Mouse (Mus musculus): ENCODE results near the gene Il6st. TPM values are rescaled to one million over a fixed set of nuclear protein-coding genes. Genes with fewer than 3 reads are reported as not detected.
"Not testable (repeated sequence)": the region's sequence is repeated elsewhere in the genome, so short reads cannot be mapped to it uniquely, and the experiment has no call there.

The Il6st gene
- total RNA-seq (2021): 10 to 100 TPM; 82.2 to 89.1 TPM
- long read RNA-seq, experiment 1, full-length matches to known transcripts: 19 of 29 reads
- long read RNA-seq, experiment 1, partial matches to known transcripts: 1 of 29 reads
- long read RNA-seq, experiment 1, other reads (novel, unspliced or antisense): 9 of 29 reads
- long read RNA-seq, experiment 2, full-length matches to known transcripts: 10 of 17 reads
- long read RNA-seq, experiment 2, partial matches to known transcripts: 3 of 17 reads
- long read RNA-seq, experiment 2, other reads (novel, unspliced or antisense): 4 of 17 reads

DNA sequence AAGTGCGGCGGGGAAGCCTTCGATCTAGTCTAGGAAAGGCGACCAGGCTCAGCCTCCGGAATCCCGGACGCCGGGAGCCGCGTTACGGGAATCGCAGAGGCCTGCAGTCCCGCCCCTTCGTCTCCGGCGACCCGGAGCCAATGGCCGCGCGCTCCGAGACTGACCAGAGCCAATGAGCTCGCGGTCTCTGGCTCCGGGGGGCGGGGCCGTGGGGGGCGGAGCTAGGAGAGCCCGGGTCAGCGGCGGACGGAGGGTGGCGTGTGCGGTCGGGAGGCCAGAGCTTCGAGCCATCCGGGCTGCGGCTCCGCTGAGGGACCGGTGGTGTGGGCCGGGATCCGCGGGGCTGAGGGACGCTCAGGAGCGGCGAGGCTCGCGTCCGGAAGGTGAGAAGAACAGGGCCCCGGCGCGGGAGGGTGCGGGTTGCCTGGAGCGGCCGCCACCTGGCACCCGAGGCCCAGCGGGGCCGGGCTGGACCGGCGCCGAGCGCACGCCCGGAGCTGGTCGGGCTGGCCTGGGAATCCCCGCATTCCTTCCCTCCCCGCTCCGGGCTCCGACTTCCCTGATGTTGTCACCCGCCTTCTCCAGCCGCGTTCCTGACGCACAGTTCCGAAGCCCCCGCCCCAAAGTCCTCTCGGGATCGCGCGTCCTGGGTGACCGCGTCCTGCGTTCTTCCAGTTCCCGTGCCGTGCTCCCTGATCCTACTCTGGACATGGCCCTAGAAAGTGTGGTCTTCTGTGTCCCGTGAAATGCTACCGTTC, at the start of gene Il6st:
Il6st (plus strand) TSS at position 203 of the 758 bp plus-strand sequence.
- intact Hi-C loops (cut with DNase I): loop anchor here (5.0 kb wide), 1 partner anchor 157 kb away; no protein-coding TSS in a partner anchor
- peak; percentile 93 to 95 for DNase-seq (ENCODE audit: low spot score in 2 of 2)

DNA sequence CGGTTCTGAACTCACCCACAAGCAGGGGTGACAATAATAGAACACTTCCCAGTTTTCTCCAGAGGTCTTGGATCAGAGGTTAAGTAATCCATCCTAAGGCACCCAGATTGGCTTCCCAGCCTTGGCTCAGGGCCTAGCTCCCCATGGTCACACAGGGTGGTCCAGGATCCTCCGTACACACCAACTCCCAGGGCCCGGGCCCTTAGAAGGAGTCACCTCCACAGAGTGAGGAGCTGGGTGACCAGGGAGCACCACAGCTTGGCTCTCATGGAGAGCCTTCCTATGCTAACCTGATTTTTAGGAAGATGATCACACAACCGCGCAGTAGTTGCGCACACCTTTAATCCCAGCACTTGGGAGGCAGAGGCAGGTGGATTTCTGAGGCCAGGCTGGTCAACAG, 48.0 kb upstream of the Il6st start:
- no peak for DNase-seq (ENCODE audit: low spot score in 2 of 2)
- intact Hi-C loops (cut with DNase I): no loop called here

DNA sequence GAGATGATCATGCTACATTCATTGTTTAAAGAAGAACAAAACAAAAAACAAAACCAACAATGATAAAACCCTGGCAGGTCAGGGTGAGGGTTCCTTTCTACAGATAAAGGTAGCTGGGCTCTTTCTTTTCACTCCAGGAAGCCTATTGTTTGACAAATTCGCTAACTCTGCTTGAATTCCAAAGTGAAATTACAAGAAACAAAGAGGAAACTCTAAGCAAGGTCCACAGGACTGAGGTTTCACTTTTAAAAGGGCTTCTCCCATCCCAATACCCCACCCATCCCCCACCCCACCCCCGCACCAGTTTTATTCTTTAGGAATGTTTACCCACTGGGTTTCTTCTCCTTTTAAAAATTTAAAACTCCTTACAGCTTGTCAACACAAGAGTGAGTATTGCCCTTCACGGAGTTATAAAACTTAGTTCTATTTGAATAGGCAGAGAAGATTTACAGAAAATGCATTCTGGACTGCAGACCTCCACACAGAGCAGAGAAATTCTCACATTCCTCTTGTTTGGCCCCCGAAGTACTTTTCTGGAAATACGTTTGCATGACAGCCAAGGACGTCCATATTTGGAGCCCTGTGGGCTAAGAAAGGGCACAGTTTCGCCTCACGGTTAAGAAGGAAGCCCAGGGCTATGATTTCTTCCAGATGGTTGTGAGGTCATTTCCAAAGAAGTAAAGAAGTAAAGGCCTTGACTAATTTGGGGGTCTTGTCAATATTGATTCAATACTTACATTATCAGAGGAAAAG, 47.3 kb upstream of the Il6st start:
- DNase-seq (ENCODE audit: low spot score in 2 of 2): no peak
- intact Hi-C loops (cut with DNase I): no loop called here

DNA sequence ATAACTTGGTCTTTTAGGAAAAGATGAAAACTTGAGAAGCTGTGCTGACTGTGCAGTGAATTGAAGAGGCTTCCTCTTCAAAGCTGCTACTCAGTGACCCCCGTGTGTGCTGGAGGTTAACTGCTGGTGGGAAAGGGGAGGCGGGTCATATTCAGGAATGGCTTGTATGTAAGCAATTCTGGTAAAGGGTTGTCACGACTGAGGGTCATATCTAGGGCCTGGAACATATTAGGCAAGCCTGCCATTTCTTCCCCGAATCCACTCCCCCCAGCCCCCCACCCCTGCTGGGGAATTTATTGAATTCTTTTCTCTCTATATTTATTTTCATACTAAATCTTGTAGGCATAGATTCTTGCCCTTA, 46.7 kb upstream of the Il6st start:
- intact Hi-C loops (cut with DNase I): no loop called here
- DNase-seq (ENCODE audit: low spot score in 2 of 2): no peak

DNA sequence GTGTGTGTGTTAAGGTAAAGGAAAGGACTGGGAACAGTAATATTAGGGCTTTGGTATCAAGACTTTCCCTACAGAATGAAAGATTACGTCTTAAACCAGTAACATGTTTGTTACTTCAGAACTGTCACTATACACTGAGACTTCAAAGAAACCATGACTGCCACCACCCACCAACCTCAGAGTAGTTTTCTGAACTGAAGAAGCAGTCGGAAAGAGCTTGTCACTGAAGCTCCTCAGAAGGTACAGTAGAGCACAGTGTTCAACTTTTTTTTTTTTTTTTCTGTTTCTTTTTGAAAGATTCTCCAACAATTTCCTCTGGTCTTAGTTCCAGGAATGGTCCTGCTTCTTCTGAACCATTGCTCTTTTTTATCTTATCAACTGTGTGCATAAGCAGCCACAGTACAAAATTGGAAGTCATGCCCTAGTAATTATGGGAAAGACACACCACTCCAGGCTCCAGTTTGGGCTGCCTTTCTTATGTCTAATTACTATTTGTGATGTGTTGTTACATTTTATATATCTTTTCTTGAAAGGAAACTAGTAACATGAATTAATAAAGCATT, 45.9 kb upstream of the Il6st start:
- intact Hi-C loops (cut with DNase I): no loop called here
- DNase-seq (ENCODE audit: low spot score in 2 of 2): no peak

DNA sequence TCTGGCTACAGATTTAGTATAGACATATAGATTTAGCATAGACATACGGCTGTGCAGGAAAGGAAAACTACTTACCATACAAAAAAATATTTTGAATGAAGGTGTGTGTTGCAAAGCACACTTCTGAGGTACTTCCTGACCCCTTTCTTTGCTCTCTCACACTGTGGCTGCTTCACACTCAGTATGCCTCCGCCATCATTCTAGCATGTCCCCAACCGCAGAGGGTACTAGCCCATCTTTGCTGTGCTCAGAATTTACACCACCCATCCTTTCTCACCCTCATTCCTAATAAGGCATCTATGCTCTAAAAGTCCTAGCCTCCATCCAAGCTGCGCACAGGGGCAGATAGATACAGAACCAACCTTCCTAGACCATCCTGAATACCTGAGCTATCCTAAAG, 45.3 kb upstream of the Il6st start:
- no peak for DNase-seq (ENCODE audit: low spot score in 2 of 2)
- intact Hi-C loops (cut with DNase I): no loop called here

DNA sequence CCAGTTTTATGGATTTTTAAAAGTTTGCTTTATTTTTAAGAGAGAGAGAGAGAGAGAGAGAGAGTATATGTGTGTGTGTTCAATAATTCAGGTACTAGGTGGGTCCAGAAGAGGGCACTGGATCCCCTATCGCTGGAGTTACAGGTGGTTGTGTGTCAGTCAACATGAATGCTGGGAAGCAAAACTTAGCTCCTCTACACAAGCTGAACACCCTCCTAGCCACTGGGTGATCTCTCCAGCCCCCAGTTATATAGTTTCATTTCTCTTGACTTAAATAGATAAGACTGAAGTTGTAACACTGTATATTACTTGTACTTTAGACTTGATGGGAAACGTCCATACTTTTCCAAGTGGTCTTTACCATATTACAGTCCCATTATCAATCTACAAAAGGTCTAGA, 39.7 kb upstream of the Il6st start:
- intact Hi-C loops (cut with DNase I): no loop called here
- no peak for DNase-seq (ENCODE audit: low spot score in 2 of 2)

DNA sequence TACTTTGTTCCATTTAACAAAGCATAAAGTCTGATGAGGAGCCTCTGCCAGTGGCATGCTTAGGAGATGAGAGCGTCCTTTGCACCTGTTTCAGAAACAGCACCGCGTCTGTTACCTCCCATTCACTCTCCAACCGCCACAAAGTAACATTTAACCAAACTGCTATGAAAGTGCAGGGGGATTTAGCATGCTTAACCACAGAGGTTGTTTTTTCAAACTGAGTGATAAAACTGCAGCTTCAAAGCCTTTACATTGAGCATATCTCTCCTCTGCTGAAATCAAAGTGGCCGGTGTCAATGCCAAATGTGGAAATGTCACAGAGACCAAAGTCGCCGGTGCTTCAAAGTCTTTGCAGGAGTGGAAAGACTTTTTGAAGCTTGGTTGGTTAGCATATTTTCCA, 39.2 kb upstream of the Il6st start:
- intact Hi-C loops (cut with DNase I): no loop called here
- DNase-seq (ENCODE audit: low spot score in 2 of 2): no peak

DNA sequence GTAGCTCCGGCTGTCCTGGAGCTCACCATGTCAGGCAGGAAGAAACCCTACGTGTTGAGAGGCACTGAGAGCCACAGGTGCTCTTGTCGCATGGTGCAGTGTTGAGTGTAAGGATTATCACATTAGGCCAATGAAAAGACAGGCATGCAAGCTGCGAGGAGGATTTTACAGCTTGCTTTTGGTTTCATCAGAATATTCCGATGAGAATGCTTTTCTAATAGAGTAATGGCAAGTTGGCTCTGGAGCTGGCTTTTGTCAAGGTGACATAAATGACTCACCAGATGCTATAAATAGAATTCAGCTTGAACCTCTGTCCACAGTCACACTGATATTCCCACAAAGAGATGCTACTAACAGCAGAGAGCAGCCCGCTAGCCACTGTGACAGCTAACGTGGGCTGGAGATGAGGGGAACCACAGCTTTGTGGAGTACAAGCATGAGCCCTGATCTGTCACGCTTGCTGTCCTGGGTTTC, 38.7 kb upstream of the Il6st start:
- intact Hi-C loops (cut with DNase I): no loop called here
- no peak for DNase-seq (ENCODE audit: low spot score in 2 of 2)

DNA sequence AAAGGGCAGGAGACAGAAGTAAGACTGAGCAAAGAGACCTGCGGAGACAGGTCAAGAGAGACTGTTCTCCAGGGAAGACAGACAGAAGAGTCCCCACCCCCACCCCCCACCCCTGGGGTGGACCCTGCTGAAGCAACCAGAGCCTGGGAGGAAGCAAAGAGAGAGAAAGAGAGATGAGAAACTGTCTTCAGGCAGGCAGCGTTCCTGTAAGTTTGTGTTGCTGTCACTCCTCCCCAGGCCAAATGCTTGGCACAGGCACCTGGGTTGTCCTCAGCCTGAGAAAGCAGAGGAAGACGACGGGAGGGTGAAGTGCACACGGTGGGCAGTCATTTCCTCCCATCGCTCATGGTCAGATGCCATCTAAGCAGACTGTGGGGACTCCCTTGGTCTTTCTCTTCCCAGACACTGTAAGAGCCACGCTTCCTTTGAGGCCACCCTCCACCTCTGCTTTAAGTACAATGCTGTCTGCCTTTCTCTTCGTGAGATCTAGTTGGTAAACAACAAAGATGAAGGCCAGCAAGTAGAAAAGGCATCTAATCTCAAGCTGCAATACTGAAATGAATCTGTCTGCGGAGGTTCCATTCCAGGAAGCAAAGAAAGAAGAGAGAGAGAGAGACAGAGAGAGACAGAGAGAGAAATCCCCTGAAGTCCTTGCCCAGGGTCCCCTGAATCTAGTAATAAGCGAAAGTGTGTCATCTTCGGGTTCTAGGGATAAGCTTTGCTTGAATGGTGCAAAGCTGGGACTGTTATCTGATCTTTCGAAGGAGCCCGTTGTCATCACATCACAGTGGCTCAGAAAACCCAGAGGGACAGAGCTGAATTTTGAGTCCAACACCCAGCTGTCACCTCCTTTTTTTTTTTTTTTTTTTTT, 37.4 kb upstream of the Il6st start:
- intact Hi-C loops (cut with DNase I): no loop called here
- DNase-seq (ENCODE audit: low spot score in 2 of 2): no peak

DNA sequence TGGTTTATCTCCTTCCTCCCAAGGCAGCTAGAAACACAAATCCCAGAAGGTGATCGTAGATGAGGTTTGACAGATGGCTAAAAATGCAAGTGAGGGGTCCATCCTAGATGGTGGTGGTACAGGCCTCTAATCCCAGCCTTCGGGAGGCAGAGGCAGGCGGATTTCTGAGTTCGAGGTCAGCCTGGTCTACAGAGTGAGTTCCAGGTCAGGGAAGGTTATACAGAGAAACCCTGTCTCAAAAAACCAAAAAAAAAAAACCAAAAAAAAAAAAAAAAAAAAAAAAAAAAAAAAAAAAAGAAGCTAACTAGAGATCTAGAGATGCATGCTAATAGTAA, 36.8 kb upstream of the Il6st start:
- DNase-seq (ENCODE audit: low spot score in 2 of 2); intact Hi-C loops (cut with DNase I): not testable (repeated sequence)

DNA sequence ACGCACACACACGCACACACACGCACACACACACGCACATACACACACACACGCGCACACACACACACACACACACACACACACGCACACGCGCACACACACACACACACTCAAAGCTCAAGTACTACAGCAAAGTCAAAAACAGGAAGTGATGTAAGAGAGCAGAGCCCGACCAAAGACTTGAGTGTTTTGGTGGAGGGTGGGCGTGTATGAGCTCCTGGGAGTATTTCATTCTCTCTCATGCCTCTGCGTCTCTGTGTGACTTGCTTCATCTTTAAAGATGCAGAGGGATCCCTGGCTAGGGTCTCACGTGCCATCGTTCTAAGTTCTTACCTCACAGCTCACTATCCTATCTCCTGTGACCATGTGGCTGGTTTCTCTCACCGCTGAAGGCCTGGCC, 36.3 kb upstream of the Il6st start:
- intact Hi-C loops (cut with DNase I): no loop called here
- no peak for DNase-seq (ENCODE audit: low spot score in 2 of 2)

DNA sequence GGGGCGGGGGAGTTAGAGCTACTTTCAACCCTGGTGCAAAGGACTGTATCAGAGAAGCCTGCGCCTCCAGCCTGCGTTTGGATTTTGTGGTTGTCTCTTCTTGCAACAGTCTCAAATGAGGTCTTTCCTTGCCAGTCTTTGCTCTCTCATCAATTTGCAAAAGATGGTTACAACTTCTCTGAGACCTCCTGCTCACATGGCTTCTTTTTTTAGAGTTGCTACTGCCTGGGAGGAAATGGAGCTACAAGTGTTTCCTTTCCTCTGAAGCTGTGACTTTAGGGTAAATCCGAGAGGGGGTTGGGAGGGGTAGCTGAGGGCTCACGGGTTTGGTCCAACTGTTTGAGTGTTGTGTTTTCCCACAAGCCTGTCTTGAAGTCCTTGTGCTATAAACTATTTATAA, 30.6 kb upstream of the Il6st start:
- peak in 1 of 2 experiments; percentile 45 for DNase-seq (ENCODE audit: low spot score in 2 of 2)
- intact Hi-C loops (cut with DNase I): no loop called here

DNA sequence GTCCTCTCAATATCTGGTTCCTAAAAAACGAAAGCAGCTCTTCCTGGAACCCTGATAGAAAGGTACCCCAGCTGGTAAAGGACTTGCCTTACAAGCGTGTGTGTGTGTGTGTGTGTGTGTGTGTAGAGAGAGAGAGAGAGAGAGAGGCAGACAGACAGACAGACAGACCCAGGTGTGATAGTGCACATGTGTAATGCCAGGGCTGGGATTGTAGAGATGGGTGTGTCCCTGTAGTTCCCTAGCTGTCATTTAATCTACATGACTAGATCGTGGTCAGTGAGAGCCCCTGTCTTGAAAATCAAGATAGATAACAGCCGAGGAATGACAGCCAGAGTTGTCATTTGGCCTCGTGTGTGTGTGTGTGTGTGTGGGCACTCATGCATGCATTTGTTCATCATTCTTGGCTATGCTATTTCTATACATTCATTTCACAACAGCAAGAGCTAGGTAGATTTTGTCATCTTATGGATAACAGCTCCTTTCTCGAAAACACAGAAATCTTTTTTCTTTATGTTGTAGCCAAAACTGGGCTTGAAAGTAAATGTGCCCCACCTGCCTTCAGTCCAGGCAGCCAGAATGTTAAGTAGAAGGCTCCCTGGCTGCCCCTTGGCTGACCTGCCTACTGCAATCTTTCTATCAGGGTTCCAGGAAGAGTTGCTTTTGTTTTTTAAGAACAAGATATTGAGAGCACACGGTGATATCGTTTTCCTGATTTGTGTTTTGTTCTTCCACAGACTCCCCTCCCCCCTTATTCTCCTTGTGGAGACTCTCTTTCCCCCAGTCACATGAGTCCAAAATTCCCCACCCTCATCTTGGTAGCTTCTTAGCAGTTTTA, 28.4 kb upstream of the Il6st start:
- intact Hi-C loops (cut with DNase I): no loop called here
- no peak for DNase-seq (ENCODE audit: low spot score in 2 of 2)

DNA sequence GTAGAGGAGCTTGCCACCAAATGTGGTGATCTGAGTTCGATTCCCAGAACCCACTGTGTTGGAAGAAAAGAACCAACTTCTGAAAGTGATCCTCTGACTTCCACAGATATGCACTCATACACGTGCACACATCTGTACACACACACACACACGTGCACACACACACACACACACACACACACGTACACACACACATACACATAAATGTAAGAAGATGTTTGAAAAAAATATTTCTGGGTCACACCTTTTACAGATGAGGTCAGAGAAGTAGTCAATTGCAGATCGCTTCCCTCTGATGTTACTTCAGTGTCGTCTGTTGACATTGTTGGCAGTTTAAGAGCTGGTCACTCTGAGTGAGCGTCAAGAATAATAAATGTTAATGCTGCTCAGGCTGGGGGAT, 27.6 kb upstream of the Il6st start:
- DNase-seq (ENCODE audit: low spot score in 2 of 2): no peak
- intact Hi-C loops (cut with DNase I): no loop called here

DNA sequence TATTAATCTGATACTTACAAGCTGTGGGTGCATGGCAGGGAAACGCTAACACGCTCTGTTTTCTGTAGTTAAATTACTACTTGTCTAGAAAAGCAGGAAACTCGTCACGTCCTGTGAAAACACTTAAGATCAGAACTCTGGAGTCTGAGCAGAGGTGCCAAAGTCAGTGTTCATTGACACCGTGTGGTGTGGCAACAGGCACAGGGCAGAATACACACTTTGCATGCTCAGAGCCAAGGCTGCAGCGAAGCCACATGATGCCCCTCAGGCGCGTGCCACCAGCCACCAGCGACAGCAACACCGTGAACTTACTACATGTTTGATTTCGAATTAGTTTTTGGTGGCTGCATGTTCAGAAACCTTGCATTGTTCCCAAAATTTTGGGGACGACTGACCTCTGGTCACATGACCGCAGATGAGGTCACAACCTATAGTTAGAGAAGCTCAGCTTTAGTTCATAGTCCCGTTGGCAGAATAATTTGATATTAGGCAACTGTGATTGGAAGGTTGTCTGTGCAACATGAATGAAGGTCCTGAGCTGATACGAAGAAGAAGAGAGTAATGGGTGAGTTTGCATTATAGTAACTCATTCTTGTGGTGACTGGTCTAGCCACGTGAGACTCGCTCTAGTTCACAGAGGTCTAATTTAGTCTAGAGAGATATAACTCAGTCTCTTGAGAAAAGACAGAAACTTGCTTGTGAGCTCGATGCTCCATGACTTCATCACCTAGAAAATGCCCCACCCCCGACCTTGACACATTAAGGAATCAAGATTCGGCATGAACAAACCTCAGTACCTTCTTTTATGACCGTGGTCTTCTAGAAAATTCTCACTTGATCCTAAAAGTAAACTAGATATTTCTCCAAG, 25.6 kb upstream of the Il6st start:
- intact Hi-C loops (cut with DNase I): no loop called here
- DNase-seq (ENCODE audit: low spot score in 2 of 2): no peak

DNA sequence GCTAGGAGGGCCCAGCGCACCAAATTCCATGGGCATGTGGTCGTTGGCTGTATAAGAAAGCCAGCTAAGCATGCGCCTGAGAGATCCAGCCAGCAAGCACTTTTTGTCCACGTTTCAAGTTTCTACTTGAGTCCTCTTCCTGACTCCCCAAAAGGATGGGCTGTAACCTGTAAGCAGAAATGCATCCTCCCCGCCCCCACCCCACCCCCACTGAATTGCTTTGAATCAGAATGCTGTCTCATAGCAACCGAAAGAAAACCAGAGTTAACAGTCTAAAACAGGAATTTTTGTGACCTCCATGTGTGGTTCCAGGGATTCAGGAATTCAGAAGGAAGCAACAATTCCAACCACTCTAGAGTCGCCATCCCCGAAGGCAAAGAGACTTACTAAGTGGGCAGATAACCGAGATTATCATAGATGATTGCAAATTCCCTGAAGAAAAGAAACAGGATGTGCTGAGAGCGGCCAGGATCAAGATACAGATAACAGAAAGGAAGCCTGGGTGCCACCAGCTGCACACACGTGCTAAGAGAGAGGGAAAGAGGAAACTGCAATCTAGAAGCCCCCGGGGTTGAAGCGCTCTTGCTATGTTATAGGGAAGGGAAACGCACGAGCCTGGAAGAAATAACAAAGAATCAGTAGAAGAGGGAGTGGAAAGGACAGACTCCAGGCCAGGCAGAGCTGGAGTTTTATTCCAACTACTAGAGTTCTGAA, 24.6 kb upstream of the Il6st start:
- intact Hi-C loops (cut with DNase I): no loop called here
- DNase-seq (ENCODE audit: low spot score in 2 of 2): no peak

Data from left cerebral cortex, postnatal 14 days (tissue).